Mouse (Mus musculus) yolk sac, embryonic 10.5 days (tissue): ENCODE measurements around the gene Mex3a.

Experiments used
- DNase-seq: peaks from one replicate; pipeline ENCODE4 v3.0.0-alpha.2; 2017; ENCODE audit warnings: low spot score

Mex3a gene

DNA sequence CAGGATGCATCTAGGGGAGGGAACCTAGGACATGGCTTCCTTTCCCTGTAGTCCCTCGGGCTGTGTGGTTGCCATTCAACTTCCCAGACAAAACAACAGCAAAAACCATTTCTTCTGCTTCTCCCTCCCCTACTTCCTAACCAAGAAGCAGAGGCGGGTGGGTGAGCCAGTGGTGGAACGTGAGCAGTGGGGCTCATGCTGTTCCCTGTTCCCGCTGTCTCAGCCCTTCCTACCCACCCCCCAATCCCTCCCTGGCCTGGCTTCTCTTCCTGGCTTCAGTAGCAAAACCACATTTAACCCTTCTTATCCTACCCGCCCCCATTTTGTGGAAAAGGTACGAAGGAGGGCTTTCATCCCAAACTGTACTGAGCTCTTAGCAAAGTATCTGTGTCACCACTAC lies 27.1 kb upstream of the Mex3a start:
- DNase-seq, result no peak

DNA sequence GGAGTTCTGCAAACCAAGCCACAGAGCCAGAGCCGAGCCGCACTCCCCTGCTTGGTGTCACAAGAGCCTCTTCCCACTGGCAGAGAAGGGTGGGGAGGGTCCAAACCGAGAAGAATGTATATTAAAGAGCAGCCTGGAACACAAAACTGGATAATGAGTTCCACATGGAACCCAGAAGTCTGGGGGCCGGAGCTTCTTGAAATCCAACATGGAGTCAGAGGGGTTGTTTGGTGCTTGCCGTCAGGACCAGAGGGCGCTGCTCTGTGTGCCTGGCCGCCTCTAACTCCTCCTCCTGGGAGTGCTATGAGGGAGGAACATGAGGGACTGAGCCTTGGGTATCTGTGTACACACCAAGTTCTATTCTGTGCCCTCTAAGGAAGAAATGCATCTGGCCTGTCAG lies 26.4 kb upstream of the Mex3a start:
- DNase-seq, result no peak

DNA sequence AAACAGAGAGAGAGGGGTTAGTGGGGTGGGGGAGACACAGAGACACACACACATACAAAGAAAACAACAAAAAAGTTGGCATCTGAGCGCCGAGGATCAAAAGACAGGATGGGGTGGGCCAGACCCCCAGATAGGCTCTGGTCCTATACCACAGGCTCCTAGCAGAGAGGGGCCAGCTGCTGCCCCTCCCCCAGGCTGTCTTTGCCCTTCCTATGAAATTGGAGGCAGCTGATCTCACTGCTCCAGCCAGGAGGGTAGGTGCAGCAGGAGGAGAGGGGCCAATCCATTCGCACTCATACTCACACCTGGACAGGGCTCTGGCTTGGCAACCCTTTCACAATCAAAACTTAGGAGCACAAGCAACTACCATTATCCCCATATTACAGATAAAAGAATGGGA lies 22.9 kb upstream of the Mex3a start:
- no peak for DNase-seq

DNA sequence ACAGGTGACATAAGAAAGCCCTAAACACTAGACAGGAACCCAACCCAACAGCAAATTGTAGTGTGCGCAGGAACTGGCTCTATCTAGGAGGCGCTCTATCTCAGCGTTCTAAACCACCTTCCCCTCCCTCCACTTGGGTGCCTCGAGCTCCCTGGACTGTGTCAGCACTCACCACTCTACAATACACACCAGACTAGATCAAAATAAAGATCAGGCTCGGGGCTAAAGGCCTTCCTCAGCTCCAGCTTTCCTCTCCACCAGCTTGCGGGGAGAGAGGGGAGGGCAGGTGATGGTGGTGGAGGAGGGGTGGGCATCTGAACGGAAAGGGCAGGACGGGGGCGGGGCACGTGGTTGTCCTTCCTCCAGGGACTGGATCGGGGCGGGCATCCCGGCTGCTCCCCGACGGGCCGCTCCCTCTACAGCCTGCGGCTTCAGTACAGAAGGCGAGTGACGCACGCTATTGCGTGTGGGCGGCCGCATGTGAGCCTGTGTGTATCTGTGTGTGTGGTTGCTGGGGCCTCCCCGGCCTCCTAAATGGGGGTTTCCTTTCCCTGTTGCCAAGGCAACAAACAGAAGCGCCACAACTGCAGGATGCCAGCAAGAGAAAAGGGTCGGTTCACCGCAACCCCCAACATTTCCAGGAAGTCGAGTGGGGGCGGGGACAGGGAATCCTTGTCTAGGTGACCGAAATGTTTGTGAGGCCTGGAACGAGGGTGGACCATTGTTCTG lies 22.3 kb upstream of the Mex3a start, which contains the start of gene Lmna:
Lmna (minus strand) TSS at position 265 of the 729 bp plus-strand sequence.
- peak; percentile 95 for DNase-seq

DNA sequence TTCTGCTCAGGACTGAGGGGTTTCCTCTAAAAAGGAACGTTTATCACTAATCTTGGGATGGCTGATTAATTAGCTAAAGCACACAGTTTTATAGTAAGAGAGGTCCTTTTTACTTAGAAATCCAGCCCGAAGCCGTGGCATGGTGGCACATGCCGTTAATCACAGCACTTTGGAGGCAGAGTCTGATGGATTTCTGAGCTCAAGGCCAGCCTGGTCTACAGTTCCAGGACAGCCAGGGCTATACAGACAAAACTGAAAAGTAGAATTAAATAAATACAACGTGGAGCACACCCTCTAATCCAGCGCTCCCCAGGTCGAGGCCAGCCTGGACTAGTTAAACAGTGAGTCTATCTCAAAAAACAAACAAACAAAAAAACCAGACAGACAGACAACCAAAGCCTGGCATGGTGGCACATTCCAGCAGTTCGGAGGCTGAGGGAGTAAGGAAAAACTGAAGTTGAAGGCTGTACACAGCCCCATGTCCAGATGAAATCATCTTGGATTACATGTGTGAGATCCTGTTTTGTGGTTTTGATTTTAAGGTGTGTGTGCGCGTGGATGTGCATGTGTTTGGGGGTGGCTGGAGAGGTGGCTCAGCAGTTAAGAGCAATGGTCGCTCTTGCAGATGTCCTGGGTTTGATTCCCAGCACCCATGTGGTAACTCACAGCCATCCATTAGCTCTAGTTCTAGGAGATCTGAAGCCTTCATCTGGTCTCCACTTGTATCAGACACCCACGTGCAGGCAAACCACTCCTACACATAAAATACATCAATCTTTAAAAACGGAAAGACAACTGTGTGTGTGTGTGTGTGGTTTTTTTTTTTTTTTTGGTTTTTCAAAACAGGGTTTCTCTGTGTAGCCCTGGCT lies 21.5 kb upstream of the Mex3a start:
- no peak for DNase-seq

DNA sequence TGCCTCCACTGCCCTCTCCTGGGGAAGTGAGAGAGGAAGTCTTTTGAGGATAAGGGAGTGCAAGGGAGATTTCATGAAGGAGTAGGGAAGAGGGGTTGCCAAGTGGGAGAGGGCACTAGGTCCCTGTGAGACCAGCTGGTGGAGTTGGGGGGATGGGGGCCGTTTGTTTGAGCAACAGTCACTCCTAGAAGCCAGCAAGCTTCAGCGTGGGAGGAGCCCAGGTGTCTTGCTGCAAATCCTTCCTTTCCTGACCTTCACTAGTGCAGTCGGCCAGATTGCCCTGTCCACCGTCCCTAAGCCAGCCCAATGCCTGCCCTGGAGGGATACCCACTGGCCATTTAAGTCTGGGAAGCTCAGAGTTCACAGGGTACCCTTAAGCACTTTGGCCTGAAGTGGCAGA lies 20.6 kb upstream of the Mex3a start:
- no peak for DNase-seq

DNA sequence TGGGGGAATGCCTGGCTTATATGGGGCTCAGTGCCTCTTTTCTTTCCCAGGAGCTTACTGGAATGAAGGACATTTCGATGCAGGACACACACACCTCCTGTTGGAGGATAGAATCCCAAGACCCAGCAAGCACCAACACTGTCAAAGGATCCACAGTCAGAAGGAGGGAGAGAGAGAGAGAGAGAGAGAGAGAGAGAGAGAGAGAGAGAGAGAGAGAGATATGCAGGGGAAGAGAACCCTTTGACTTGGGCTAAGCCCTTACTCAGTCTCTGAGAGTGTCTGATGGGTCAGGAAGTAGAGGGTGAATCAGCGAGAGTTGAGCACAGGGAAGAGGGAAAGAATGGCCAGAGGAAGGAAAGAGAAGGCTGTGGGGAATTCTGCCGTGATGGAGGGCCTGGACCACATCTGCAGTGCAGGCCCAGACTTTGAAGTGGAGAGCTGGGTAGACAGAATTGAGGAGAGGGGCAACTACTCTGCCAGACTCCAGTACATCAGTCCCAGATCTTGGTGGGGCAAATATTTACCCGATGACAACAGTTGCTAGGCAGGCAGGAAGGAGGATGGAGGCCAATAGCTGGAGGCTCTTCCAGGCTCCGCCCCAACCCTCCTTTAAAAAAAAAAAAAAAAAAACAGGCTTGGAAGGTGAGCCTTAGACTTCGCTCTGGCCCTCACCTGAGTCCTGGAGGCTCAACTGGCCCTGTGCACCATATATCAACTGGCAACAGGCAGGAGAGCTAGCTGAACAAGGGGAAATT lies 19.9 kb upstream of the Mex3a start:
- no peak for DNase-seq

DNA sequence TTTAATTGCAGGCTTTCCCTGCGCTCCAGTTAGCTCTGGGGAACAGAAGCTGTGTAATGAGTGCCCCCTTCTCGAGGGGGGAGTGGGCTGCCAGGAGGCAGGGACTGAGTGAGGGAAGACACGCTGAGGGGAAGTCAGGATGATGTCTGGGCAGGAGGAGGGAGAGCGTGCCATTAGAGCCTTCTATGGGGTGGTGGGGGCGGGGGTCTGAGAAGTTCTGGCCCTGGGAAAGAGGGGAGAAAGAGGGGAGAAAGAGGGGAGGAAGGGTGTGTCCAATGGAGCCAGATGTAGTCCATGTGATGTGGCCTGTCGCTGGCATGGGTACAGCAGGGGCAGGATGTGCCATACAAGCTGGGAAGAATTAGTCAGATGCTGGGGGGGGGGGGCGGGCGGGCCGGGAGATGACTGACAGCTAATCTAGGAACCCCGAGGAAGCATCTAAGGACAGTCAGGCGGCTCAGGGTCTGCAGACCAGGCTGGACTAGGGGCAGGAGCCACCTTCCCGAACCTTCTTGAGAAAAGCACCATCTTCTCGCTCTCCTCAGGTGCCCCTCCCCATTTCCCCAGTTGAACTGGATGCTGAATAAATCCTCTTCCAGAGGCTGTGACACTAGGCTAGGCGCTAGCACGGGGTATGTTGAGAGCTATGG lies 19.2 kb upstream of the Mex3a start:
- no peak for DNase-seq

DNA sequence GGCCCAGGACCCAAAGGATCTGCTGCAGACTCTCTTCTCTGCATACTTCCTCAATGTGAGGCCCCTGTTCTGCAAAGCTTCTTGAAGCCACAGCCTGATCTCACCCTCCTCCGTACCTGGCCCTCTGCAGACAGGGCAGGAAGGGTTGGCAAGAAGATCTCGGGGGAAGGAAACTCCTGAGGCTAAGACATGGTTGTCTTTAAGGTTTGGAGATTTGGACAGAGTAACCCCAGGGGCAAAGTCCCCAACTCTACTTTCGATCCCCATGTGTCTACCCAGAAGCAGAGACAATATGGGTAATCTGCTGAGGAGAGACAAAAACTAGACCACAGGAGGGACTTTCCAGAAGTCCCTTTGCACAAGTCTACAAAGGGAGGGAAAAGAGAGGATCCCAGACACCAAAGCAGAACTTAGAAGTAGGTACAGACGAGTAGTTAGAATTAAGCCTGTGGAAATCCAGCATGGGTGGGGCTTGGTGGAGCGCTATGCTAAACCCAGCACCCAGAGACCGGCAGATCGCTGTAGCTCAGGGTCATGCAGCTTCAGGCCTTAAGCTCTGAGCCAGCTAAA lies 18.6 kb upstream of the Mex3a start:
- DNase-seq, result no peak

DNA sequence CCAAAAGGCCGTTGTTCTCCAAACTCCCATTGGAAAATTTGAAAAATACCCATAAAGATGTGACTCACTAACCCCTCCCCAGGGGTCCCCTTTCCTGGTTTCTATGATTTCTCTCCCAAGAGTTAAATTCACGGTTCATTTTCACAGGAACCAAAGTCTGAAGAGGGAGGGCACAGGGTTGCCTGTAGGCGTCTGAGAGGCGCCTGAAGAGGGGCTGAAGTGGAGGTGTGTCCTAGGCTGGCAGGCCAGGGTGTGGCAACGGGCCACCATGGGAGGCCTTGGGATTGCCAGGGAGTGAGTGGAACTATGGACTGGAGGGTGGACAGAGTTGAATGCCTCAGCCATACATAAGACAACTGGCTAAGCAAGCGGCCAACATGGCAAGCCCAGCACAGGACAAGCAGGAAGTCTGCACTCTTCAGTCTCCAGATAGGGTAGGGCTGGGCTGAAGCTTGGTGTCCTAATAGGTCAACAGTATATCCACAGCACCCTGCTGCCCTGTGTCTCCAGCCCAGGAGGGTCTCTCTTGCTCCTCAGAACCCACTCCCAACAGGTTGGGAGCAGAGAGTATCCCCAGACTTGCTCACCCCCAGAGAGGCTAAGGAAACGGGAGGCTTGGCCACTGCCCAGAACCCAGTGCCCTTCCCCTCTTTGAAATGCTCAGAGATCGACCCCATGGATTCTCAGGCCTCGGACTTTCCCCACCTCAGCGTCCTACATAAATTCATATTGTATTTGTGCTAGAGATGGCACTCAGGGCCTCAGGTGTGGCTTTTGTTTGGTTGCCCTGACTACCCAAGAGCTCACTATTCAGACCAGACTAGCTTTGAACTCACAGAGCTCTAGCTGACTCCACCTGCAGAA lies 17.7 kb upstream of the Mex3a start:
- DNase-seq, result no peak

DNA sequence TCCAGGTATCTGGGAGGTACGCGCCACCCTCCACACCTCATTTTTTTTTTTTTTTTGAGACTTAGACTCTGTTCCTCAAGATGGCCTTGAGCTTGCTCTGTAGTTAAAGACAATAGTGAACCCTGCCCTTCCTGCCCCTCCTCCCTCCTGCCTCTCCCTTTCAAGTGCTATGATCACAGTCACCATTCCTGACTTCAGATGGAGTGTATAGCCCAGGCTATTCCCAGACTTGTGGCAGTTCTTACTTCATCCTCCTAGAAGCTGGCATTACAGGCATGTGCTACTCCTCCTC lies 17.2 kb upstream of the Mex3a start:
- DNase-seq, result no peak

DNA sequence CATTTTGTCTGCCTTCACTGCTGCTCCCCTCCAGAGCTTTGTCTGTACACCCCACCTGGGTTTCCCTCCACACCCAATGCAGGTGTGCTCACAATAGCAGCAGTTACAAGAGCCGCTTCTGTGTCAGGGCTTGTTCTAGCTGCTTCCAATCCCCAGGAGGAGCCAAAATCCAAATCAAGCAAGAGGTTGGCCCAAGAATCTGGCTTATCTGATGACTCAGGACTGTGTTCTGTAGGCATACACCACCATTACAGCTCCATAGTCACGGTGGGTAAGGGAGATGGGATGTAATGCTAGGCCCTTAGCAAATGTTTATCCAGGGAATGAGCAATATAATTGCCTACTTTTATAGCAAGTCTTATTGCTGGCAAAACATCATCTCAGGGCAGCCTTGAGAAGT lies 15.8 kb upstream of the Mex3a start:
- DNase-seq, result no peak

DNA sequence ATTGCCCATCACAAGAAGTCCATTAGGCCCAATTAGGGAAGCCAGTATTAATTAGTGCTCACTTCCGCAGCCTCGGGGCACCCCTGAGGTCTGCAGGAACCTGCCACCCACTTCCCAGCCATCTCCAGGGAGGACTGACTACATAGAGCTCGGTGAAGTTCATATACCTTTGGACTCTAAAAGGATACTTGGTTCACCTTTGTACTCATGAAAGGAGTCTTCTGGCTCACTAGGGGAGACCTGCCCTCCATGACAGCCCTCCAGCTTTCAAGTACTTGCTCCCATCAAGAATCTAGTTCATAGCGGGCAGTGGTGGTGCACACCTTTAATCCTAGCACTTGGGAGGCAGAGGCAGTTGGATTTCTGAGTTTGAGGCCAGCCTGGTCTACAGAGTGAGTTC lies 13.8 kb upstream of the Mex3a start:
- DNase-seq, result no peak

DNA sequence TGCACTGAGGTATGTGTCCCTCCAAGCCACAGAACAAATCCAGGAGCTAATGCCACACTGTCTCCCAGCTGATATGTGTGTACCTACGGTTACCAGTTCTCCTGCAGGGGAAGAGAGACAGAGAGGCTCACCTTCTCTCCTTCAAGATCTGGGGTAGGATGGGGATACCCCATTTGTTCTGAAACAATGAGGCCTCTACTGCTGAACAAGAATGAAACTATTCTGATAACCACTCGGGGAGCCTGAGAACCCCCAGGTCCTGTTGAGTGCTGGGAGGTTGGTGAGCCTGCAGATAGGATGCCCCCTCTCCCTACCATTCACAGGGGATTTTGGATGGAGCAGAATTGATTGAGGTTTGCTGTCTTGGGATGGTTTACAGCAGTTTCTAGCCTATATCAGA lies 12.1 kb upstream of the Mex3a start:
- DNase-seq, result no peak

DNA sequence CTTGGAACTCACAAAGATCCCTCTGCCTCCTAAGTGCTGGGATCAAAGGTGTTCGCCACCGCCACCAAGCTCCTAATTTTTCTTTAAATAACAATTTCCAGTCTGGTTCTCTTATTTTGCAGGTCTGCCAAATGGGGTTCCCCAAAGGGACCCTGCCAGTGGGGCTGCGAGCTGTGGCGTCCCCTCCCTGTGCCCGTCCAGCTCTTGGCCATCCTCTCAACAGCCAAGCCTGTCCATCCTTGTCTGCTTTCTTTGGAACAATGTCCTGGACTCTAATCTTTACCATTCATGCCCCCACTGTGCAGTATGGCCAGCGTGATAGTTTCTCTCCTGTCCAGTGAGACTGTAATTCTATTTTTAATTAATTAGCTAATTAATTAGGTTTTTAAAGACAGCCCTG lies 11.0 kb upstream of the Mex3a start:
- DNase-seq, result no peak

DNA sequence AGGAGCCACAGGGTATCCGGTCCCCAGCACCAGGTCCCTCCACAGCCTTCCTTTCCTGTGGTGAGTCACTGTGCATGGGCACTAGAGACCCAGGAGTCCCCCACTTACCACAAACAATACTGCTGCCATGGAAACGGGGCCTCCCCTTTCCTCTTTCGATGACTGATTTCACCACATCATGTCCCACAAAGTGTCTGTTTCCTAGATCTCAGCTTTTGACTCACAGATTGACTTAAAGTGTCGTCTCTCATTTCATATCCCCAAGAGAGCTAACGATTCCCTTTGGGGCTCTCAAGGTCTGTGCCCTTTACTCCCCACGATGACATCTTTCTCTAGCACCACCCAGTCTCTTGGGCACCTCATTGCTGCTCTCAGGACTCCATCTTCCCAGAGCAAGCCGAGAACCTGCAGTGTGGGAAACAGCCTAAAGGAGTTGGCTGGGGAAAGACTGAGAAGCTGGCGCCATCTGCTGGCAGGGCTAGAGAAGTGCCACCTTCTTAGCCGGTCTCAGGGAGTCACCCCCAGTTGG lies 10.3 kb upstream of the Mex3a start:
- no peak for DNase-seq

DNA sequence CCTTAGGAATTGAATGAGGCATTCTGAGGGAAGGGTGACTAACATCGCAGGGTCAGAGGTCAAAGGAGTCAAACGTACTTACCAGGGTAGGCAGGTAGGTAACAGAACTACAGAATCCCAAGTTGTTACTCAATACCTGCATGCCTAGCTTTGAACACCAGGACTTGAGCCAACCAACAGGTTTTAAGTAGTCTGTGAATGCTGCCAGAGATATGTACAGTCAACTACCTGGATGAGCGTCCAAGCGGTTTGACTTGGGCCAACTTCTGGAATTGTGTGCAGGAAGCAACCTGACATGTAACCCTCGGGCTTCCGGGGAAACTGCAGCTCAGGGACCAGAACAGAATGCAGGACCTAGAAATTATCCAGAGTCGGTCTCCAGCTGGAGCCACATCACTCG lies 9.2 kb upstream of the Mex3a start:
- no peak for DNase-seq

DNA sequence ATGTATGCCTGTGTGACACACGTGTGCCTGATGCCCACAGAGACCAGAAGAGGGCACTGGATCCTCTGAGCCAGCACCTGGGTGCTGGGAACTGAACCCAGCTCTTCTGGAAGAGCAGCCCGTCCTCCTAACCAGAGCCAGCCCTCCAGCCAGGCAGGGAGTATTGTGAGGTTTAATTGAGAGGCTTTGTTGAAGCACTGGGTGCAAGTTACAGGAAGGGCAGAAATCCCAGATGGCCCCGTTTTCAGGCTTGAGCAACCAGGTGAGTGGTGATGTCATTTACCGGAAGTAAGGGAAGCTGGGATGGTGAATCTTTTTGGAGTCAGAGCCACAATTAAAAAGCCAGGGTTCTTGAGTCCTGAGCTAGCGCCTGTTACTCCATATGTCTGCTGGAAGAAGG lies 7.2 kb upstream of the Mex3a start:
- no peak for DNase-seq

DNA sequence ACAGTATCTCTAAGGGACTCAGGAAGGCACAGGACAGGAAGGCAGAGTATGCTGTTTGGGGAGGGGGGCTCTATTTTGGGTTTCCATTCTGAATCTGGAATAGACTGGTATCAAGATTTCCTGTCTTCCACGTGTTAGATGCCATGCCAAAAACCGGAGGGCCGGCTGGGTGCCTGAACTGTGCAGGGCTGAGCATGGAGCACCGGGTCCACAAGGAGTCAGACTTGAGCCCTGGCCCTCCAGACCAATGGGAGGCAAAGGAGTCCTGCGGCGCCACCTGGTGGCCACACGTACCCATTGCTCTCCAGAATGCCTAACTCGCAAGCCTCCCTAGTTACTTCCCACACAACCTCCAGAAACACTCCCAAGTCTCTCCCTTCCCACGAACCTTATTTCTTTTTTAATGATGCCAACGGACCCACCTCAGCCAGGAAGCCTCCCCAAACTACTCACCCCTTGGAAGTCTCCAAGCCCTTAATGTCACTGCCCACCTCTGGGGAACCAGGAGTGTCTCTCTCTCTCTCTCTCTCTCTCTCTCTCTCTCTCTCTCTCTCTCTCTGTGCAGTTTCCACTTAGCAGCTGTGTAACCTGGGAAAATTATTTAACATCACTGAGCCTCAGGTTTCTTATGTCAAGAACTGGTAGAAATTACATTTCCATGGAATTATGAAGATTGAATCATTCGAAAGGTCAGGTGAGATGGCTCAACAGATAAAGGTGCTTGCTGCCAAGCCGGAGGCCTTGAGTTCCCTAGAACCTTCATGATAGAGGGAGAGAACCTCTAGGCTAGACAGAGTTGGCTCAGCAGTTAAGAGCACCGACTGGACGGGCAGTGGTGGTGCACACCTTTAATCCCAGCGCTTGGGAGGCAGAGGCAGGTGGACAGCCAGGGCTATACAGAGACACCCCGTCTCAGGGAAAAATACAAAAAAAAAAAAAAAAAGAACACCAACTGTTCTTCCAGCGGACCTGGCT lies 5.8 kb upstream of the Mex3a start:
- DNase-seq, result peak; percentile 81

DNA sequence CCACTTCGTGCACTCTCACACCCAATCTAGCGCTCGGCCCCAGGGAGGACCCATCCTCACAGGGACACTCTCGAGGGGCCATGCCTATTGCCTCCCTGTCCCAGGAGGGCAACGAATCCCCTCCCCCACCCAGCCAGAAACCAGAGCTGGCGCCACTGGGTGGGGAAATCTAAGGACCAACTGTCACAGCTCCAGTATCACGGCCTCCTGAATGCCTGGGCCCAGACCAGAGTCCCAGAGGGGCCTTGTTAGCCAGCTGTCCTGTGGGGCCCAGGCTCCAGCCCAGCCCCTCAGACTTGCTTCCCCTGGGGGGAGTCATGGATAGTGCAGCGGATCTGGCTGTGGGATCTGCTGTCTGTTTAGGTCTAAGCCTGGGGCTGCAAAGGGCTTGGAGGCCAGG lies 4.6 kb upstream of the Mex3a start:
- no peak for DNase-seq
